Mouse (Mus musculus) Patski (cell line): ENCODE measurements at regions not wholly inside any gene's neighbourhood (a gene's known extent, or its start where the extent isn't known, plus 50 kb on each side); places are given as distances from the start of the nearest gene placed in this dataset.
A peak's percentile ranks its signal among the peaks of the same experiment; 100 is the strongest.

Experiments used
- ATAC-seq: fragments of 100-300 bp; one replicate; pipeline ENCODE4 v1.8.0; 2021
- CTCF ChIA-PET: fragments of 350-600 bp; sonication (Branson Sonifier 250); formaldehyde crosslinking; loops from one replicate; lab custom pipeline; 2022; ENCODE audit warnings: inconsistent platforms; lab: Charles Lee
- POLR2A ChIA-PET: fragments of 350-600 bp; sonication (Branson Sonifier 250); formaldehyde crosslinking; loops from one replicate; lab custom pipeline; 2022; ENCODE audit warnings: antibody characterized with exemption, inconsistent platforms; lab: Charles Lee
- DNase-seq: peaks from one replicate; pipeline ENCODE4 v3.0.0-alpha.2; 2011; ENCODE audit warnings: low read depth, low spot score
- H3K27me3 ChIP-seq: fragments of 371-371 bp; one replicate; pipeline ENCODE4 v1.5.1; 2021
- CTCF ChIP-seq: fragments of 100-300 bp; IDR thresholded peaks from one replicate; pipeline ENCODE4 v1.5.1; 2021
- in situ Hi-C: fragments of 300-500 bp; cut with MboI; formaldehyde crosslinking; loops from 3 replicates; pipeline ENCODE4 v1.11.1; 2018; ENCODE audit warnings: low pct_unique_long_range_greater_than_20kb, mixed read lengths

- ATAC-seq (no peak), DNase-seq (no peak)
- ChIA-PET POLR2A (no interaction called here), CTCF (no interaction called here)
- H3K27me3 ChIP-seq, result no peaks in the 10 kb centered on the region
- no peak for TF ChIP-seq CTCF
- in situ Hi-C loops, result no loop called here
Measured at GRCm38 (mm10) chr9:47253836-47254657, 255.5 kb downstream of the Gm4791 start.

- ChIA-PET CTCF (interaction anchor here (1.2 kb wide), 1 partner anchor 8 kb away, joined by 3 read pairs; no protein-coding TSS in a partner anchor), POLR2A (interaction anchor here (0.5 kb wide), 1 partner anchor 152 kb away, joined by 6 read pairs; no protein-coding TSS in a partner anchor)
- no peak for TF ChIP-seq CTCF
- in situ Hi-C loops, result no loop called here
- no peaks in the 10 kb centered on the region for H3K27me3 ChIP-seq
- DNase-seq (no peak), ATAC-seq (no peak)
Measured at GRCm38 (mm10) chr9:47265946-47266490, 264.0 kb upstream of the Cadm1 start.

GRCm38 (mm10) chr9:47276303-47277005, 253.5 kb upstream of the Cadm1 start:
- CTCF ChIA-PET, result no interaction called here
- TF ChIP-seq CTCF, result no peak
- POLR2A ChIA-PET, result no interaction called here
- no peaks in the 10 kb centered on the region for H3K27me3 ChIP-seq
- no peak for DNase-seq
- in situ Hi-C loops, result no loop called here
- ATAC-seq, result no peak

GRCm38 (mm10) chr9:47279410-47279809, 250.6 kb upstream of the Cadm1 start:
- no peak for TF ChIP-seq CTCF
- CTCF ChIA-PET, result interaction anchor here (1.6 kb wide), 1 partner anchor 106 kb away, joined by 3 read pairs; no protein-coding TSS in a partner anchor
- POLR2A ChIA-PET, result no interaction called here
- H3K27me3 ChIP-seq, result no peaks in the 10 kb centered on the region
- DNase-seq, result no peak
- ATAC-seq, result no peak
- in situ Hi-C loops, result no loop called here

GRCm38 (mm10) chr9:47280146-47280545, 249.8 kb upstream of the Cadm1 start:
- no peaks in the 10 kb centered on the region for H3K27me3 ChIP-seq
- ChIA-PET CTCF (interaction anchor here (1.6 kb wide), 1 partner anchor 106 kb away, joined by 3 read pairs; no protein-coding TSS in a partner anchor), POLR2A (no interaction called here)
- ATAC-seq, result no peak
- no peak for TF ChIP-seq CTCF
- DNase-seq, result no peak
- in situ Hi-C loops, result no loop called here

- ATAC-seq, result no peak
- POLR2A ChIA-PET, result no interaction called here
- H3K27me3 ChIP-seq, result no peaks in the 10 kb centered on the region
Measured at GRCm38 (mm10) chr9:47280598-47280997, 249.4 kb upstream of the Cadm1 start.

GRCm38 (mm10) chr9:47283746-47284455, 246.1 kb upstream of the Cadm1 start:
- H3K27me3 ChIP-seq, result no peaks in the 10 kb centered on the region
- peak; percentile 99 for ATAC-seq
- POLR2A ChIA-PET, result no interaction called here
- in situ Hi-C loops, result no loop called here
- TF ChIP-seq CTCF, result no peak
- DNase-seq, result peak; percentile 92
- CTCF ChIA-PET, result no interaction called here

More at GRCm38 (mm10) chr9:47280598-47280997, 249.4 kb upstream of the Cadm1 start:
- no peak for DNase-seq
- CTCF ChIA-PET, result no interaction called here
- in situ Hi-C loops, result no loop called here
- no peak for TF ChIP-seq CTCF

GRCm38 (mm10) chr9:47286930-47287722, 242.8 kb upstream of the Cadm1 start:
- no peak for DNase-seq
- in situ Hi-C loops, result no loop called here

GRCm38 (mm10) chr9:47288587-47289199, 241.3 kb upstream of the Cadm1 start:
- no peak for TF ChIP-seq CTCF
- POLR2A ChIA-PET, result no interaction called here
- no peaks in the 10 kb centered on the region for H3K27me3 ChIP-seq
- CTCF ChIA-PET, result interaction anchor here (1.9 kb wide), 1 partner anchor 15 kb away, joined by 5 read pairs; no protein-coding TSS in a partner anchor
- in situ Hi-C loops, result no loop called here
- DNase-seq (no peak), ATAC-seq (peak; percentile 5)

More at GRCm38 (mm10) chr9:47286930-47287722, 242.8 kb upstream of the Cadm1 start:
- ChIA-PET CTCF (interaction anchor here (1.0 kb wide), 1 partner anchor 43 kb away, joined by 3 read pairs; no protein-coding TSS in a partner anchor), POLR2A (no interaction called here)
- no peaks in the 10 kb centered on the region for H3K27me3 ChIP-seq
- no peak for TF ChIP-seq CTCF
- ATAC-seq, result no peak
